Mouse (Mus musculus) 416B (cell line): ENCODE results near the gene Pde4b.
"Not testable (repeated sequence)": the region's sequence is repeated elsewhere in the genome, so short reads cannot be mapped to it uniquely, and the experiment has no call there.

Experiments used
- DNase-seq: peaks from one replicate; pipeline ENCODE4 v3.0.0; 2011; ENCODE audit warnings: low read depth

The Pde4b gene

DNA sequence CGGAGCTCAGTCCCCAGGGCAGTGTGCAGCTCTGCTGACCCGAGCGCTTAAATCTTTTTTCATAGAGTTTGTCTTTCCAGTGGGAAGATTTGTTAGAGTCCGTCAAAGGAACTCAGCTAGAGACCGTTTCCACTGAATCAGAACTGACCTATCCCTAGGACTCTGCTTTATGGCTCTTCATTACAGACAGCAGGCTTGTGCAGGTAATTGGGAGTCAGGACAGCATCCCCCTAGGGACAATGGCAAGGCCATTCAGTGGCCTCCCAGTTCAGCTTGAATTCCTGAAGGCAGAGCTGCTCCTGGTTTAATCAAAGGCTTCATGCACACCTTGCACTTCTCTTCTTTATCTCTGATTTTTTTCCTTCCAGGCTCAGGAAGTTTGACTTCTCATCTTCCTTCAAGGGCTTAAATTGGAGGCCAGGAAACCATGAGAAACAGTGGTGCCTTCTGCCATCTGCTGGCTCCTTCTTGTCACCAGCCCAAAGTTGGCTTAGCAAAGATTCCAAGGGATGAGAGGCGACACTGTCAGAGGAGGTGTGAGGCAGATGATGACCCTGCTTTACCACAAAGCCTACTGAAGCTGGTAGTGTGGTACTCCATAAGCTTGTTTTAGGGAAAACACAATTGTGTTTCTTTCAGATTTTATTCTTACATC lies 393.6 kb downstream of the Pde4b start:
- DNase-seq, result peak; percentile 25

DNA sequence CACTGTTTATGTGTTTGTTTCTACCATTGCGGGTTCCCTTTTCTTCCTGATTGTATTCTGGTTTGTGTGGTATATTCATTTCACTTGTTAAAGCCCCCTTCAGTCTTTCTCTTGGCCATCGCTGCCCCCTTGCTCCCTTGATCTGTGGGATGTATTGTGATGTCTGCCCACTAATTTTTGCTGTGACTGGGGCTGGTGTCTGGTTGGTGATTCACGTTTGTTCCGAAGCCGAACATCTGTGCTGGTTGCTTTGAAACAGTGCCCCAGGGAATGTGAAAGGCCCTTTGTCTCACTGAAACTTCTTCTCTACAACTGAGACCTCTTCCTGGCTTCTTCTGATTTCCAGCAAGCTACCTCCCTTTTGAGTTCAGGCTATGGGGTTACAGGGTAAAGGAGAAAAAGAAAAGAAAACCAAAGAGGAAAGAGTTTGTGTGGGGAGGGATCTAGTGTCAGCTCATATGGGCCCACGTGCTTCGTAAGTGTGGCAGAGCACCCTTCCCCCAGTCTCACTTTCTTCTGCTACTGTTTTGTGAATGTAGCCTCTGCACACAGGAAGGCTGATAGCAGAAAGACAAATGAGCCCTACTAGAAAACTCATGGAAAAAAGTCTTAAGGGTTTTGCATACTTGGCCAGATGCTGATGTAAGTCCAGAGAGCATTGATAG lies 396.1 kb downstream of the Pde4b start:
- no peak for DNase-seq

DNA sequence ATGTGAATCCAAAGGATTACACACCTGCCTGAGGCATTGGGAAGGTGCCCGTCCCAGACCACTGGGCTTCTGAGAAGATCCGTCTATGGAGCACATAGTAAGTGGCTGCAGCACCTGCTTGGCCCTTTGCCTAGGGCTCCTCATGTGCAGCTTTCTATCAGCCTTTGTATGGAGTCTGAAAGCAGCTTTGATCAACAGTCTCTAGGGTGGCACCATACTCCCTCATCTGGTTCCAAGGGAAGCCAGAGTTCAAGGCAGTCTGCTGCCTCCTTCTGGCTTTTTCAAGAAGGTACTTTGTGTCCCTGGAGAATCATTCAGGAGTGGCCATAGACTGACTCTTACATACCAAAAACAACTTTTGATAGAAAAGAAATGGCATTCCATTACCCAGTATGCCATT lies 397.4 kb downstream of the Pde4b start:
- no peak for DNase-seq

DNA sequence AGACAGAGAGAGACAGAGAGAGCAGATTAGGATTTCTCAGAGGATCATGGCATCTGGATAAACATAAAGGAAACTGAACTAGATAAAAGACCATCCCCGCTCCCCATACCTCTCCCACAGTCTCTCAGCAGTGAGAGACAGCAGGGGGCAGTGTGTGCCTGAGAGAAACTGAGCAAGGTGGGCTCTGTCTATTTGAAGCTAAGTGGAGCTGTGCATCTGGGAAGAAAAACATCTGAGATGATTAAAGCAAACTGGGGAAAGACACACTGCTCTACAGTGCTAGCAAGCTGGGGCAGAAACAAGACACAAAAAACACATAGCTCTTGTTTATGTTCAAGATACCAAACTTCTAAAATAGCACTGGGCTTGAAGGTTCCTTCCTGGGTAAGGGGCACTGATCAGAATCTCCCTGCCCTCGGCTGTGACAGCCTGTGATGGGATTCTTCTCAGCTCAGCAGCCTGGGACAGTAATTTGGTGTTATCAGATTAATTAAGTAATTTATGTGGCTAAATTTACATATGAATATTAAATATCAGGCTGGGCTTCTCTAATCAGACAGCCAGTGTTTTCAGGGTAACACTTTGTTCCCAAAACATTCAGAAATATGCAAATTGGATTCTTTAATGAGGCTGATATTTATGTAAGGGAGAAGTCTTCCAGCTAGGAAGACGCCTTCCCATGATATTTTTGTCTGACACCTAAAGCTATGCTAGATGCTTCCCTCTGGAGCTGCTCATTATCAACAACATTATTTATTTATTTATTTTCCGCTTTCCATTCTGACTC lies 399.0 kb downstream of the Pde4b start:
- peak; percentile 45 for DNase-seq

DNA sequence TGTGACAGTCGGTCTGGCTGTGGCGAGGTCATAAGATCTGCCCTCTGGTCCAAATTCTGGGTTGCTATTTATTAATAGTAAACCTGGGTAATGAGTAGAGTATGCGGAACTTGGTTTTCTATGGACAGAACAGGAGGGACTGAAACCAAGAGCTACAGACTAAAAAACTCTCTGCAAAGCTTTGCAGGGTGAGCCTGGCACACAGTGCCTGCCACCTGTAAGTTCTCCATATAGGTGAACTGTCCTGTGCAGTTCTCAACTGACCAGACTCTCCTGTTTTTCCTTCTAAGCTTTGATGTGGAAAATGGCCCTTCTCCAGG lies 399.5 kb downstream of the Pde4b start:
- no peak for DNase-seq

DNA sequence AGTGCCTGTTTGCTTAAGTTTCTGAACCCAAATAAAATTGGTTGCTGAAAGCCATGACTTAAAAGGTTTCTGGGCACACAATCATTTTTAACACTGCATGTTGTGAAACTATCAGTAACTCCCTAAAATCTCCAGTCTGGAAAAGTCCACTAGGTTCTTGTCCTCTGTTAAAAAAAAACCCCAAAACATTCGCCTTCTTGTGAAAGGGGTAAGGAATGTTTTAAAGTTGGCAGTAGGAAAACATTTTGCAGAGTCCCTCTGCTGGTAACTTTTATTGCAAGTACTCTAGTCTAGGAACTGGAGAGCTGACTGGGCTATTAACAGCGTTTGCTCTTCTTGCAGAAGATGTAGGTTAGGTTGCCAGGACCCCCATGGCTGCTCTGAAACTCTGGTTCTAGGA lies 400.7 kb downstream of the Pde4b start:
- no peak for DNase-seq

DNA sequence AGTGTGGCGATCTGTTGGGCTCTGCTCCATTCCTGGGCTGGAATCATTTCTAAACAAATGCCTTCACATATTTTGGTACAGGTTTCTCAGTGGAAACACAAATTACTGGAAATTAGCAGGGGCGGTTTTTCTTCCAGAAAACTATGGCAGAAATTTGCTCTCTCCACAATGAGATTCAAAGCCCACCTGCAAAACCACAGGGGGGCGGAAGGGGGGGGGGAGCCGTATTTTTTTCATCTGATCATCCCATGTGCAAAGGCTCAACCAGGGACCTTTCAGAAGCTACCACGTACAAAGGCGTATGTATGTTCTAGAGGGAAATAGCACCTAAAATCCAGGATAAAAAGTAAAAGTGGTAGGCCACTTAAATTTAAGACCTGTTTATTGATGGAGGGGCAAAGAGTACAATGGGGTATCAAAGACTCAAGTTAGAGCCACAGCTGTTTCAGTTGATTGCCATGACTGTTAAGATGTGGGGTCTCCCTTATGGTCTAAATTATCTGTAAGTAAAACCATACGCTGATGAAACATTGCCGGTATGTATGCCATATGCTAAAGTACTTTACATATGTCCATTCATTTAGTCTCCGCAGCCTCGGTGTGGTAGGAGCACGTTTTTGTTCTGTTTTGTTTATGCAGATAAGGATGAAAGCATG lies 404.3 kb downstream of the Pde4b start:
- DNase-seq, result no peak

DNA sequence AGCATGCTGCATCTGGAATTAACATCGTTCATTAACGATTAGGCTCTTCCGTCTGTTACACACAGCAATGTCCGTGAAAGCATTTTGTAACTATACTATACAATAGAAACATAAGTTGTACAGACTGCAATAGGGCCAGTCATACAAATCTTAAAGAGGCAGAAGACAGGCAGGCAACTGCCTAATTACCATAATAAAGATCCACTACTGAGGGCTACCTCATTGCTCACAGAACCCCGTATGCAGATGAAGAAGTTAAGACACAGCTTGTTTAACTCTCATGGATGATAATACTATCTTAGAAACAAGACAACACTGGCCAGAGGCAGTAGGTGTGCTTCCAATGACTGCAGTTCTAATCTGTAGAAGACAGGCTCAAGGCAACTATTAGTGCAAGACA lies 405.6 kb downstream of the Pde4b start:
- DNase-seq, result no peak

DNA sequence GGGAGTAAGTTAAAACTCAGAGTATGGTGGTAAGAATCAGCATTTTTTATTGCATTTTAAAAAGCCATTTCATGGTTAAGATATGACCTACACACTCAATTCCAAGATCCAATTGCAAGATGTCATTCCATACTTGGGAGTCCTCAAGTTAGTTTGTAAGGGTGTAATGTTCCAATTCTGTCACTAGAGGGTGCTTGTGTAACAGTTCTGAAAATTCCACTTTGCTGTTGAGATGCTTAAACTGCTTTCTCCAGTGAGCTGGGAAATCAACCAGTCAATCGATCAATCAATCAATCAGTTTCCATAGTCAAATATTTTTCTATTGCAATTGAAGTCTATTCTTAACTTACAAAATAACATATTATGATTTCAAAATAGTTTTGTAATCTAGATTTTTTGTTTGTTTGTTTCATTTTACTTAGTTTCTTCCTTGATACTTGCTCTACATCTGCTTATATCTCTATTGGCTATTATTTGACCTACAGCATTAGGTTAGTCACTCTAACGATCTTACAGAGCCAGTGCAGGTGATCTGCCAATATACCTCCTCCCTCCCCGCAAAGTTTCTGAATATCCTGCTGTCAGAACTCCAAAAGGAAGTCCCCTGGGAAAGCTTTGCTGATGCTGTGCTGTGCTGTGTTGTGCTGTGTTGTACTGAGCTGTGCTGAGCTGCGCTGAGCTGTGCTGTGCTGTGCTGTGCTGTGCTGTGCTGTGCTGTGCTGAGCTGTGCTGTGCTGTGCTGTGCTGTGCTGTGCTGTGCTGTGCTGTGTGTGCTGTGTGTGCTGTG lies 406.2 kb downstream of the Pde4b start:
- peak; percentile 81 for DNase-seq

DNA sequence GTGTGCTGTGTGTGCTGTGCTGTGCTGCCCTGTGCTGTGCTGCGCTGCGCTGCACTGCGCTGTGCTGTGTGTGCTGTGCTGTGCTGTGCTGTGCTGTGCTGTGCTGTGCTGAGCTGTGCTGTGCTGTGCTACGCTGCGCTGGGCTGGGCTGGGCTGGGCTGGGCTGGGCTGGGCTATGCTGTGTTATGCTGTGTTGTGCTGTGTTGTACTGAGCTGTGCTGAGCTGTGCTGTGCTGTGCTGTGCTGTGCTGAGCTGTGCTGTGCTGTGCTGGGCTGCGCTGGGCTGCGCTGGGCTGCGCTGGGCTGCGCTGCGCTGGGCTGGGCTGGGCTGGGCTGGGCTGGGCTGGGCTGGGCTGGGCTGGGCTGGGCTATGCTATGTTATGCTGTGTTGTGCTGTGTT lies 406.9 kb downstream of the Pde4b start:
- not testable (repeated sequence) for DNase-seq

DNA sequence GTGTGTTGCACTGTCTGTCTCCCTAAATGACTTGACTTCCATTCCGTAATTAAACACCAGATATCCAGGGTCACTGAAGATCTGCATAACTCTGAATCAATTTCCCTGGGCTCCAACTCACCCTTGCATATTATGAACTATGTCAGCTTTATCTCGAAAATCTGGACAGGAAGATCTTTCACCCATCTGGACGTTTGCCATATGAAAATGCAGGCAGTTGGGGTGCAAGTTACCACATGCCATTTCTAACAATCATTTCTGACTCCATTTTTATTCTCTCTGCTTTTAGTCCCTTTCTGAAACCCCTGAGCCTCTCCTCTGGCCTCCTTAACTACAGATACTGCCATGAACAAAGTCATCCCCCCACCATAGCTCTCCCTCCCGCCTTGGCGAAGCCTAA lies 407.7 kb downstream of the Pde4b start:
- DNase-seq, result peak; percentile 65

DNA sequence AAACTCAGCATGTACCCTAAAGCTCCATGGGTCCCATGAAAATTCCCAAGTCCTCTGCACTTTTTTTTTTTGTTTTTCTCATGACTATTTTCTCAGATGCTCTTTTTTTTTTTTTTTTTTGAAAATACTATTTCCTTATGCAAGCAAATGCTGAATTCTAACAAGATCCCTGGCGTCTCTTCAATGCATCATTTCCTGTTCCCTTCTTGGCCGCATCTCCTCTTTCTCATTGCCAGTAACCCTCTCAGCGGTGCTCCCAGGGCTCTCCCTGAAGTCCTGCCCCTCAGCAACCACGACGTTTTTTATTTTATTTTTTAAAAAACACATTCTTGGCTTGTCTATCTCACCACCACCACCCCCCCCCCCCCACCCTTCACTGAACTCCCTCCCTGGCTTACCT lies 408.1 kb downstream of the Pde4b start:
- peak; percentile 70 for DNase-seq

DNA sequence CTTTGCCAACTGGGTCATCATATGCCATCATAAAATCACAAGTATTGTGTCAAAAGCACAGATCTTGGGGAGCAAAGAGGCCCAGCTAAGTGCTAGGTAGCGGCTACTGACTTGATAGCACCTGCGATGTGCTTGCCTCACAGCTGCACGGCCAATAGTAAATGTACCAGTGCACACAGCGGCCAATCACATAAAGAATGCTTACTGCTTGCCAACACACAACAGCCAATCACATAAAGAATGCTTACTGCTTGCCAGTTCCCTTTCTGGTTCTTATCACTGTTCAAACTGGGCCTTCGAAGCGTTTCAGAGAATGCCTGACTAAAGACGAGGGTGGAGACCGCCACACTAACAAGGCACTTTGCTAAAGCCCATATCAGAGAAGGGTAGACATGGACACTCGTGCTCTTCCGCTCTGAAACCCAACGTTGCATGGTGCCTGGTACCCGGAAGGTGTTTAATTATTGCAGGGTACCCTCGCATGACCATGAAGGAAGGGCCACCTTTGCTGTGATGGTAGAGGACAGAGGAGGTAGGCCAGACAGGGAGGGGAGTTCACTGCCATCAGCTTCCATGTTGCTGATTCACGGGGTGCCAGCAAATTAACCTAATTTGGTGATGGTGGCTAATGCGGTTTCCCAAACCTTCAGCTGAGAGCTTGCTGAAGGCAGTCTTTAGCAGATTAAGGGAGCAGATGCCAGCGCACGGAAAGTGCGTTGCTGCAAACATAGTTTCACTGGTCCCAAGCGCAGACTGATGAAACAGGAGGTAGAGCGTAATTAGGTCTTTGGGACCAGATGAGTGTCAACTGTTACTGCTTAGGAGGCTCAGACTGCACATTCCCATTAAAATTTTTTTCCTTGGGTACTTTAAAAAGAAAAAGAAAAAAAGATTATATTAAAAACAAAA lies 409.2 kb downstream of the Pde4b start:
- no peak for DNase-seq

DNA sequence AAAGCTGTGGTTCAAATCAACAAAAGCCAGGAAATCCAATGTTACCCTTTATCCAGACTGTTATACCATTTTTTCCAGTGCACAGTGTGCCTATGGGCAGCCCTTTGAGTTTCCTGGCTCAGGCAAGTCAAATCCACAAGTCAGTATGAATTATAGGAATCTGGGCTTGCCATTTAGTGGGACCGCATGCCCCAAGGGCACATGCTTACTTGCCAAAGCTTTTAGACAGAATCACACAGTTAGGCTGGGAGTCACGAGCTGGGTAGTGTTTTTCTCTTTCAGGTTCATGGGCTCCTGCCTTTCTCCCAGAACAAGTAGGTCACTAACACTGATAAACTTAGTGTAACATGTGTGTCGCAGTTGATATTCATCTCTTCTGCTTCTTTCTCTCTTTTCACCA lies 409.9 kb downstream of the Pde4b start:
- DNase-seq, result no peak

DNA sequence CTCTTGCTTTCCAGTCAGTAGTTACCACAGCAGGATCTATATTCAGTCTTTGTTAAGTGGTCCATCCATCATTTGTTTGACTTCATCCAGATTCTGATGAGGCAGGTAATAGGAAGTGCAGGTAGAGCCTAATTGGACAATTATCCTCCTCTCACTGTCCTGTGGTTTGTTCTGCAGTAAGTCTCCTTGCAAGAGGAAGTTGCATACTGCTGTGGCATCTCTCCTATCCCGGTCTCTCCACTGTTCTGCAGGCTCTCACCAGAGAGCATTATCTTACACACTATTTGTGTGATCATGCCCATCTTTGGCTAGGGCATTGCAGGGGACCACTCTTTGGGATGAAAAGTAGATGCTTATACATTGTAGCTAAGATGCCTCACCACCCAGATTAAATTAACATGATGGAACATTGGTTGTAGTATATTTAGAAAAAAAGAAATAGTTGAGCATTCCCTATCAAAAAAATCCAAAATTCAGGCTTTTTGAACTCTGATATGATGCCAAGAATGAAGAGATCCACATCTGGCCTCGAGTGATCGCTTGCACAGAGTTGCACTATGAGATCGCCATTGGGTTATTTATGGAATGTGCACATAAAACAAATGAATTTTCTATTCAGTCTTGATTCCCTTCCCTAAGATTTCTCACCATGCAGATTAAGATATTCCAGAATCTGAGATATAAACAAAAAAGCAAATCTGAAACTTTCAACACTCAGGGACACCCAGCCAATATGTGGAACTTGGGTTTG lies 411.0 kb downstream of the Pde4b start:
- peak; percentile 34 for DNase-seq

DNA sequence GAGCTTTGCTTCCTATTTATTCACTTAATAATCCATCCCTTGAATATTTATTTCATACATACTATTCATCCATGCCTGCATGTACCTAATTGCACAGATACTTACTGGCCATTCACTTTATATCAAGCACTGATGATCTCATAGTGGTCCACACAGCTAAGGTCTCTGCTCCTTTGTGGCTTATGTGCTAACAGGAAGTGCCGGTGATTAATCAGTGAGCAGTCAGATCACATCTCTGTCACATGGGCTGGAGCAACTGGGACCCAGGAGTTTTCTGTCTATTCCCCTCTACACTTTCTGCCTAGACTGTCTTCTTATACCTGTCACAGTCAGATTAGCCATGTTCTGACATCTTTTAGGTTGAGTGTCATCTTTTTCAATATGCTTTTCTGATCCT lies 411.6 kb downstream of the Pde4b start:
- peak; percentile 90 for DNase-seq

DNA sequence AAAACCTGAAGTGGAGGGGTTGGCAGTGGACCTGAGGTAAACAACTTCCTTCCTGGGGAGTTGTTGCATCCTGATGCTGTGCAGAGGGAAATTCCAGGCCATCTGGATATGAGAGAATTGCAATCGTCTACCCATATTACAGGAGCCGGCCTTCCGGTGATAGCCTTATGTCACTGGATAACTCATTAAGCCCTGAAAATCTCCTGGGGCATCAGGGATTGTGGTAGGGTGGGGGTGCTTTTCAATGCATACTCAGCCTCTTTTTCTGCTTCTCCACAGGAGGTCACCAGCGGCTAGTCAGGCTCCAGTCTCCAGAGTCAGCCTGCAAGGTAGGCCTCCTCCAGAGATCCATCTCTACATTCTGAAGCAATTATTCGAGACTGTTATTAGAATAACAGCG lies 418.4 kb downstream of the Pde4b start:
- DNase-seq, result peak; percentile 35

DNA sequence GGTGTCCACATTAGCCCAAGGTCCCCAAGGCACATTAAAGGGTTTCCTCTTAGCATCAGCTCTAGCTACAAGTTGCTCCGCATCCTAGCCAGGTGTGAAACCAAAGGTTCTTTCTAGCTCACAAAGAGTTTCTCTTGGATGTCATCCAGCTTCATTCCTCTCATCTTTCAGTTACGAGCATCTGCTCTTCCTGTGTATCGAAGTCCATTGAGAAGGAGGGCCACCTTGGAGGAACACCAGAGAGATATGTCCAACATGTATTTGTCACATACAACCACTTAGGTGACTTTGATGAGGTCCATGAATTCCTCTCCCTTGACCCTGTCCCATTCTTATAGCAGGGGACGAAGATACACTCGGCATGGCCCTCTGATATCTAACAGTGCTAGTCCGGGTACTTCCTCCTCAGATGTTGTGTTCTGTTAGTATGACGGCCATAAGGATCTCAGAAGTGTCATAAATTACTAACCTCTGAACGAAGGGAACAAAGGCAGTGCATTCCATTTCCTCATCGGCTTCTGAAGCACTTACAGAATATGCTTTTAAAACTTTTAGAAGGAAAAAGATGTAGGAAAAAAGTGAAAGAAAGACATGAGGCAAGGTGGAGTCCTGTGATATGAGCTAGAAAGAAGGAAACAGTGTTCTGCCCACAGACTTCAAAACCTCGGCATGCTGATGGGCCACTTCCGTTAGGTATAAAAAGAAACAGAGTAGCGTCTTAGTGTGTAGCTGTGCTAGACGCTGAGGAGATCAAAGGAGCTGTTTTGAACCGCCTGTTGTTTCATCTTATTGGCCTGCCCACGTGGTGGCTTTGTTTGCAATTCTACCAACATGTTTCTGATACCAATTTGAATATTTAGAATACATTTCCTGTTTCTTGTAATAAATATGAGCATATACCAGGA lies 419.3 kb downstream of the Pde4b start:
- DNase-seq, result peak; percentile 92

DNA sequence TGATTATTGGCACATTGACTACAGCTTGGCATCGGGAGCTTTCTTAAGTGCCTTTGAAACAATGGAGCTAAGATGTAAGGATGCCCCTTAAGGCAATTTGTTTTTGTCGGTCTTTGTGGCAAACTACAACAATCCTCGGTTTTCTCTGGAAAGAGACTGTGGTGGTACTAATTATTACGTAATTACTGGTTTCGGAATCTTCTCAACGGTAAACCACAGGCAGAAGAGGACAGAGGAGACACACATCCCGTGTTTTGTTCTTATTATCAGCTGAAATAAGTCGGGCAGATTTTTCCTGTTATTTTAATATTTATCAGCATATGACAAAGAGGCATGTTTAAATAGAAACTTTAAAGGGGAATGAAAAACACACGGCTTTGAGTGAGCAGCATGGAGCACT lies 420.0 kb downstream of the Pde4b start:
- peak; percentile 88 for DNase-seq
